Comparison of ENCODE assay signal across 9 mouse cellular contexts in genomic region chr6:99204052-99204779, GRCm38 (mm10).
DNase-seq lines count a peak whose midpoint lies in the region; ATAC-seq and TF ChIP-seq lines count a peak whose summit lies in the region.
"Had no signal": no experiment of that assay in that cellular context is flagged by ENCODE, and none has a peak within 500 bp of the region (broad histone marks: within the 10 kb centered on the region; RNA-seq: fewer than 3 reads in every experiment).

No protein-coding gene starts in this region.

- peak overlapping the region; percentile 60 for H3K4me2 ChIP-seq in heart, embryonic 16.5 days (ENCODE audit: low read depth, low read length)
- H3K4me2 ChIP-seq in liver, embryonic 14.5 days (ENCODE audit: low read depth) = peak overlapping the region; percentile 44

- no peak for TF ChIP-seq POLR2A in spleen, adult 2 months (IDR thresholded peaks at IDR 0.05; ENCODE audit: low read depth, low read length)

- peak; percentile 37 for ATAC-seq in heart, embryonic 16.5 days (replicated peaks; ENCODE audit: extremely low read depth, insufficient read depth, low FRiP score)
- ATAC-seq in liver, embryonic 14.5 days (ENCODE audit: insufficient read depth) = no peak
- no peak for ATAC-seq in inflammation-experienced regulatory T-cells, adult 6 months

- H3K4me1 ChIP-seq in spleen, adult 2 months (ENCODE audit: control insufficient read depth, insufficient read depth, insufficient read length) = peaks cover 22% of the 10 kb centered on the region; the same call in 1 of the 2 replicates
- H3K4me1 ChIP-seq in heart, embryonic 16.5 days (ENCODE audit: control insufficient read depth, insufficient read depth, low read length) = peaks cover 52% of the 10 kb centered on the region
- peaks cover 4 to 42% of the 10 kb centered on the region in 2 experiments; a peak in 2 of 4 replicates for H3K4me1 ChIP-seq in liver, embryonic 14.5 days (replicated peaks; ENCODE audit: control insufficient read depth in 2 of 2, insufficient read depth in 2 of 2, low read length in 1 of 2)

- TF ChIP-seq EP300 in liver, embryonic 14.5 days (IDR thresholded peaks at IDR 0.05; ENCODE audit: low read depth) = no peak

- 65% methylated on average over 14 of the region's 14 CpGs for WGBS in spleen, adult 2 months
- 3% methylated on average over 14 of the region's 14 CpGs for WGBS in heart, embryonic 16.5 days
- WGBS in liver, embryonic 14.5 days (ENCODE audit: insufficient replicate concordance) = 12% methylated on average over 14 of the region's 14 CpGs

- no peaks in the 10 kb centered on the region for H3K27me3 ChIP-seq in spleen, adult 2 months (ENCODE audit: control insufficient read depth, insufficient read depth, low read length)
- H3K27me3 ChIP-seq in heart, embryonic 16.5 days (ENCODE audit: control insufficient read depth, insufficient read depth, low read length) = no peaks in the 10 kb centered on the region
- no peaks in the 10 kb centered on the region for H3K27me3 ChIP-seq in liver, embryonic 14.5 days (ENCODE audit: control insufficient read depth, insufficient read depth, low read length)

- peak overlapping the region; percentile 70 for H3K9ac ChIP-seq in heart, embryonic 16.5 days (ENCODE audit: low read length)
- no peak overlapping the region for H3K9ac ChIP-seq in liver, embryonic 14.5 days (replicated peaks)

- DNase-seq in spleen, adult 2 months (ENCODE audit: low read depth in 1 of 2, low spot score in 2 of 2) = no peak
- no peak for DNase-seq in spleen, postnatal 4 days (ENCODE audit: low spot score in 2 of 2)
- DNase-seq in liver, embryonic 14.5 days (ENCODE audit: low read depth in 3 of 3, low spot score in 3 of 3) = no peak
- no peak for DNase-seq in thymus, postnatal 0 days (ENCODE audit: low spot score)
- DNase-seq in urinary bladder, adult 2 months (ENCODE audit: low spot score) = no peak
- DNase-seq in urinary bladder, postnatal 10 days (ENCODE audit: low spot score) = no peak
- DNase-seq: kidney, adult 11 months had no signal

- peaks cover 4% of the 10 kb centered on the region; the same call in 1 of the 2 replicates for H3K36me3 ChIP-seq in spleen, adult 2 months (ENCODE audit: control insufficient read depth, insufficient read depth, low read length)
- H3K36me3 ChIP-seq in heart, embryonic 16.5 days (ENCODE audit: control insufficient read depth, insufficient read depth) = no peaks in the 10 kb centered on the region
- no peaks in the 10 kb centered on the region for H3K36me3 ChIP-seq in liver, embryonic 14.5 days (replicated peaks; ENCODE audit: control insufficient read depth, insufficient read depth, low read depth)

- H3K4me3 ChIP-seq in spleen, adult 2 months (ENCODE audit: extremely low read depth, insufficient read depth, insufficient read length) = no peak overlapping the region
- peak overlapping the region; percentile 50 for H3K4me3 ChIP-seq in heart, embryonic 16.5 days (ENCODE audit: low read length)
- H3K4me3 ChIP-seq in liver, embryonic 14.5 days (ENCODE audit: insufficient read depth in 1 of 2, low read depth in 2 of 2, low read length in 2 of 2) = peak overlapping the region; percentile 10 to 14; a peak in 2 of 4 replicates

- peak overlapping the region; percentile 90 for H3K27ac ChIP-seq in spleen, adult 2 months (ENCODE audit: insufficient read depth, low read length)
- H3K27ac ChIP-seq in heart, embryonic 16.5 days (ENCODE audit: low read length) = peak overlapping the region; percentile 89
- no peak overlapping the region for H3K27ac ChIP-seq in liver, embryonic 14.5 days

- H3K9me3 ChIP-seq in heart, embryonic 16.5 days (replicated peaks; ENCODE audit: control insufficient read depth, low read length) = no peaks in the 10 kb centered on the region
- H3K9me3 ChIP-seq in liver, embryonic 14.5 days (ENCODE audit: control insufficient read depth, low read length) = no peaks in the 10 kb centered on the region

- no peak for TF ChIP-seq CTCF in spleen, adult 2 months (IDR thresholded peaks at IDR 0.05; ENCODE audit: extremely low read depth, insufficient read depth, insufficient read length, insufficient replicate concordance)
- TF ChIP-seq CTCF in liver, embryonic 14.5 days (IDR thresholded peaks at IDR 0.05; ENCODE audit: low read depth) = no peak
